Mouse (Mus musculus) heart, adult 2 months (tissue): ENCODE measurements around the gene Arhgap18. TPM values are rescaled to one million over a fixed set of nuclear protein-coding genes. Genes with fewer than 3 reads are reported as not detected.

Experiments
- DNase-seq, 2 experiments: peaks; one replicate each; pipeline ENCODE4 v3.0.0; 2021
- H3K27ac ChIP-seq: fragments of 200-600 bp; 2 replicates; pipeline ENCODE4 v1.8.1; 2022
- H3K27me3 ChIP-seq: fragments of 200-500 bp; 2 replicates; pipeline ENCODE4 v1.6.1; 2012; ENCODE audit warnings: mild to moderate bottlenecking, low read length, inconsistent platforms, mixed read lengths; ENCODE audit not compliant: control insufficient read depth, insufficient read depth
- H3K36me3 ChIP-seq: fragments of 200-500 bp; 2 replicates; pipeline ENCODE4 v1.6.1; 2012; ENCODE audit warnings: low read length, inconsistent platforms; ENCODE audit not compliant: control insufficient read depth, insufficient read depth
- H3K4me1 ChIP-seq: fragments of 200-500 bp; 2 replicates; pipeline ENCODE4 v1.6.1; 2011; ENCODE audit warnings: low read length; ENCODE audit not compliant: control insufficient read depth, insufficient read depth
- H3K4me3 ChIP-seq: fragments of 200-600 bp; 2 replicates; pipeline ENCODE4 v1.8.1; 2022
- H3K79me2 ChIP-seq: fragments of 200-500 bp; replicated peaks from 2 replicates; pipeline ENCODE4 v1.6.1; 2012; ENCODE audit warnings: mild to moderate bottlenecking, inconsistent platforms, low read length, moderate library complexity, mixed read lengths; ENCODE audit not compliant: control insufficient read depth, insufficient read depth
- H3K9ac ChIP-seq: fragments of 200-500 bp; 2 replicates; pipeline ENCODE4 v1.6.1; 2012; ENCODE audit warnings: low read depth, mild to moderate bottlenecking, control low read depth, inconsistent platforms, low read length, mixed read lengths
- CTCF ChIP-seq: fragments of 200-600 bp; IDR thresholded peaks from 2 replicates; pipeline ENCODE4 v1.8.1; 2022; ENCODE audit warnings: antibody characterized with exemption, mild to moderate bottlenecking, moderate library complexity
- EP300 ChIP-seq: fragments of 200-500 bp; IDR thresholded peaks from 2 replicates; pipeline ENCODE4 v1.6.1; 2011; ENCODE audit warnings: low read depth, low read length, control low read depth; ENCODE audit not compliant: insufficient read depth
- POLR2A ChIP-seq: fragments of 200-500 bp; IDR thresholded peaks from 2 replicates; pipeline ENCODE4 v1.6.1; 2011; ENCODE audit warnings: mild to moderate bottlenecking, low read depth, low read length, control low read depth; ENCODE audit not compliant: insufficient read depth
- WGBS: fragments of 180-500 bp; shearing (Covaris S2); methylation state at CpG from one replicate; pipeline ENCODE4 v1.1.7; 2018; 5-methylcytosine and 5-hydroxymethylcytosine counted together
- intact Hi-C: fragments of 180-260 bp; cut with DNase I; formaldehyde crosslinking; loops from one replicate; pipeline ENCODE4 v1.15.1; 2025
- polyA plus RNA-seq: library from polyadenylated mRNA; depleted of rRNA; stranded (reverse); fragments of >200 nt; gene quantifications from 2 replicates; pipeline ENCODE4 v1.2.3, GENCODE M21; 2012
- total RNA-seq, 2 experiments: library from RNA; stranded (reverse); gene quantifications; 2 replicates each; pipeline ENCODE4 v1.2.3; 2021

The Arhgap18 gene
- total and polyA plus RNA-seq, 3 experiments: 4.1 to 14.5 (median 13.3) TPM

DNA sequence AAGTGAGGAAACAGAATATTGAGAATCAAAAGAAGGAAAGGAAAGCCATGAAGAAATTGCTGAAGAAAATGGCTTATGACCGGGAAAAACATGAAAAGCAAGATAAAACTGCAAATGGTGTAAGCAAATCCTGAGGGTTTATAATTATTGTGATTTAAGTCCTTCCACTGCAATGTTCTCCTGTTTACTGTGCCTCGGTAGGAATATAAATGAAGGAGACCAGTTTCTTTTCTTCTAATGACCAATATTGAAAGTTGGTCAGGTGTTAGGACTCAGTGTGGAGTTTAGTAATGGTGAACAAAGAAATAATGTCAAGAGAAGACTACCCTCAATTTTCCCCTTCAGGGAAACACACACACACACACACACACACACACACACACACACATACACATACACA, 136.5 kb downstream of the Arhgap18 start:
- no peak for DNase-seq
- no peaks in the 10 kb centered on the region for H3K79me2 ChIP-seq

GRCm38 (mm10) chr10:26890269-26890955, 137.2 kb downstream of the Arhgap18 start:
- WGBS: 8% methylated on average over 4 of the region's 4 CpGs
- Histone ChIP-seq H3K36me3 (no peaks in the 10 kb centered on the region), H3K9ac (no peak overlapping the region), H3K27me3 (no peaks in the 10 kb centered on the region), H3K79me2 (no peaks in the 10 kb centered on the region), H3K27ac (no peak overlapping the region), H3K4me1 (no peaks in the 10 kb centered on the region), H3K4me3 (no peak overlapping the region)
- intact Hi-C loops: loop anchor here (1.0 to 5.0 kb wide), 5 partner anchors 62 to 517 kb away; partner anchors contain the start of gene Arhgap18
- peak; percentile 55 to 62 for DNase-seq
- peak; percentile 87 for TF ChIP-seq EP300
- TF ChIP-seq POLR2A: no peak
- peak; percentile 81 for TF ChIP-seq CTCF

More for the DNA sequence above, 136.5 kb downstream of the Arhgap18 start:
- 77% methylated on average over 2 of the region's 2 CpGs for WGBS
- H3K27ac ChIP-seq: no peak overlapping the region
- H3K9ac ChIP-seq: no peak overlapping the region
- no peak overlapping the region for H3K4me3 ChIP-seq
- no peaks in the 10 kb centered on the region for H3K36me3 ChIP-seq
- TF ChIP-seq POLR2A (no peak), CTCF (no peak), EP300 (no peak)
- intact Hi-C loops: loop anchor here (1.0 to 5.0 kb wide), 5 partner anchors 61 to 516 kb away; partner anchors contain the start of gene Arhgap18
- H3K27me3 ChIP-seq: no peaks in the 10 kb centered on the region
- no peaks in the 10 kb centered on the region for H3K4me1 ChIP-seq

- Histone ChIP-seq H3K27ac (no peak overlapping the region), H3K4me1 (no peaks in the 10 kb centered on the region), H3K79me2 (no peaks in the 10 kb centered on the region), H3K4me3 (no peak overlapping the region), H3K9ac (no peak overlapping the region), H3K36me3 (no peaks in the 10 kb centered on the region), H3K27me3 (no peaks in the 10 kb centered on the region)
- no peak for DNase-seq
- intact Hi-C loops: loop anchor here (5.0 kb wide), 1 partner anchor 401 kb away; no protein-coding TSS in a partner anchor
- 76% methylated on average over 1 of the region's 1 CpGs for WGBS
- TF ChIP-seq CTCF (no peak), EP300 (no peak), POLR2A (no peak)
Measured at GRCm38 (mm10) chr10:26893091-26893490, 139.9 kb downstream of the Arhgap18 start.

DNA sequence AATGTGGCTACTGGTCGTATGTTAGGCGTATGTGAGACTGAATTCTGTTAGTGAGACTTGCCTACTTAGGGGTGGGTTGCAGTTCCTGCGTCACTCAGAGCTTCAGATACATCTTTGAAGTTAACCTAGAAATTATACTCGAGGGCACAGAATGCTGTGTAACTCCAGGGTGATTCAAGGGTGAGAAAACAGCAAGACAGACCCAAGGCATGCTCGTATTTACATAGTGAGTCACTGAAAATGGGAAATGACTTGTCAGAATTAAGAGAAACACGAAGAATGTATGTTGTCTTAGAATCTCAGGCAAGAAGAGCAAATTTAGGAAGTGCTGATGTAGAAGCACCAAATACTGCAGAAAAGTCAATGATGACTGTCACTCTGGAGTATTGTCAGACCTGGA, 142.5 kb downstream of the Arhgap18 start:
- Histone ChIP-seq H3K27ac (no peak overlapping the region), H3K9ac (no peak overlapping the region), H3K27me3 (no peaks in the 10 kb centered on the region), H3K79me2 (no peaks in the 10 kb centered on the region), H3K36me3 (no peaks in the 10 kb centered on the region; the same call in 1 of the 2 replicates), H3K4me3 (no peak overlapping the region), H3K4me1 (no peaks in the 10 kb centered on the region)
- intact Hi-C loops: no loop called here
- TF ChIP-seq CTCF: no peak
- no peak for TF ChIP-seq EP300
- TF ChIP-seq POLR2A: no peak
- WGBS: 76% methylated on average over 6 of the region's 6 CpGs
- DNase-seq: no peak

GRCm38 (mm10) chr10:26900426-26900825, 147.2 kb downstream of the Arhgap18 start:
- Histone ChIP-seq H3K27ac (no peak overlapping the region), H3K4me3 (no peak overlapping the region), H3K36me3 (no peaks in the 10 kb centered on the region; the same call in 1 of the 2 replicates), H3K9ac (no peak overlapping the region), H3K27me3 (no peaks in the 10 kb centered on the region), H3K4me1 (no peaks in the 10 kb centered on the region), H3K79me2 (no peaks in the 10 kb centered on the region)
- 65% methylated on average over 1 of the region's 1 CpGs for WGBS
- no peak for TF ChIP-seq EP300
- TF ChIP-seq CTCF: no peak
- TF ChIP-seq POLR2A: no peak
- intact Hi-C loops: no loop called here
- no peak for DNase-seq

- Histone ChIP-seq H3K27ac (no peak overlapping the region), H3K79me2 (no peaks in the 10 kb centered on the region)
- 78% methylated on average over 1 of the region's 1 CpGs for WGBS
Measured at GRCm38 (mm10) chr10:26903781-26904180, 150.6 kb downstream of the Arhgap18 start.

More at GRCm38 (mm10) chr10:26903781-26904180, 150.6 kb downstream of the Arhgap18 start:
- intact Hi-C loops: no loop called here
- no peak for DNase-seq
- no peaks in the 10 kb centered on the region; the same call in 1 of the 2 replicates for H3K36me3 ChIP-seq
- H3K9ac ChIP-seq: no peak overlapping the region
- H3K4me3 ChIP-seq: no peak overlapping the region
- no peaks in the 10 kb centered on the region for H3K4me1 ChIP-seq
- H3K27me3 ChIP-seq: no peaks in the 10 kb centered on the region
- TF ChIP-seq EP300 (no peak), CTCF (no peak), POLR2A (no peak)
